8 mouse cellular contexts compared by ENCODE assay signal in the genomic region with DNA sequence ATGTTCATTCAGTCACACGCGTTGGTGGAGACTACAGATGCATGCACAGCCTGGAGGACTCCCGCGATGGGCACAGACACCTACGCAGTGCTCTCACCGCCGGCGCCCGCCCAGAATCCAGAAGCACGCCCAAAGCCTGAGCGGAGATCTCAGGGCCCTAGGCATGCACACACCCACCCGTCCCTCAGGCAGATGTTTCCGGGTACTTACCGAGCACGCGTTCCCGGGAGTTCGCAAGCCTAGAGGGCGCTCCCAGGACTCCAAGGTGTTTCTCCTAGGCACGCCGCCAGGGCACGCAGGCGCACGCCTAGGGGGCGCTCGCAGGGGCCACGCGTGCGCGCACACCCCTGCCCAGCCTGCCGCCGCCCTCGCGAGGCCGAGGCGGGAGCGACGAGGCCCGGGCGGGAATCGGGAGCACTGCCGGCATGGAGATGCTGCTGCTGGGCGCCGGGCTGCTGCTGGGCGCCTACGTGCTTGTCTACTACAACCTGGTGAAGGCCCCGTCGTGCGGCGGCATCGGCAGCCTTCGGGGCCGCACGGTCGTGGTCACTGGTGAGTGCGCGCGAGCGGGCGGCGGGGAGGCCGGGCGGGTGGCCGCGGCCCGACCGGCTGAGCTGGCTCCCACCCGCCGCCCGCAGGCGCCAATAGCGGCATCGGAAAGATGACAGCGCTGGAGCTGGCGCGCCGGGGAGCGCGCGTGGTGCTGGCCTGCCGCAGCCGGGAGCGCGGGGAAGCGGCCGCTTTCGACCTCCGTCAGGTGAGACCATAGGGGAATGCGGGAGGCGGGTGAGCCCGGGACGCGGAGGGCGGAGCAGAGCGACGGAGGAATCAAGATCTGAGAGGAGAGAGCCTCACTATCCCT. TPM values are rescaled to one million over a fixed set of nuclear protein-coding genes. Genes with fewer than 3 reads are reported as not detected.
DNase-seq lines count a peak whose midpoint lies in the region; ATAC-seq lines count a peak whose summit lies in the region.

Dhrs13 (plus strand) TSS at position 334 of the 862 bp plus-strand sequence.

- peaks cover 38% of the 10 kb centered on the region for H3K36me3 ChIP-seq in intestine, embryonic 14.5 days (ENCODE audit: control insufficient read depth, insufficient read depth, low read length)

- H3K4me1 ChIP-seq in intestine, embryonic 14.5 days (replicated peaks; ENCODE audit: control insufficient read depth, insufficient read depth, low read length): peaks cover 15% of the 10 kb centered on the region

- intact Hi-C loops in gastrocnemius, postnatal 14 days (cut with DNase I; ENCODE audit: low total_unique reads): no loop called here
- intact Hi-C loops in left cerebral cortex, postnatal 14 days (cut with DNase I): no loop called here

- H3K9ac ChIP-seq in intestine, embryonic 14.5 days (ENCODE audit: low read length): peak within 1 kb of the TSS; percentile 63

- H3K4me2 ChIP-seq in intestine, embryonic 14.5 days (ENCODE audit: low read length): peak within 1 kb of the TSS; percentile 64

- no peaks in the 10 kb centered on the region for H3K27me3 ChIP-seq in intestine, embryonic 14.5 days (replicated peaks; ENCODE audit: control insufficient read depth, insufficient read depth, low read length)

- H3K4me3 ChIP-seq in intestine, embryonic 14.5 days (ENCODE audit: low read depth, low read length): peak within 1 kb of the TSS; percentile 66

- under 1% methylated on average over 96 of the region's 96 CpGs for WGBS in intestine, embryonic 14.5 days

- no peaks in the 10 kb centered on the region for H3K9me3 ChIP-seq in intestine, embryonic 14.5 days (ENCODE audit: control insufficient read depth, low read length)

- ATAC-seq in intestine, embryonic 14.5 days (replicated peaks; ENCODE audit: low FRiP score, low TSS enrichment, low read depth): peak; percentile 89

- H3K27ac ChIP-seq in intestine, embryonic 14.5 days (ENCODE audit: low read depth): peak within 1 kb of the TSS; percentile 80

- peak; percentile 85 for DNase-seq in adipocyte (ENCODE audit: low spot score)
- peak; percentile 94 for DNase-seq in embryo, embryonic 10 days (ENCODE audit: low spot score)
- DNase-seq in gastrocnemius, postnatal 14 days: peak; percentile 88
- DNase-seq in intestine, embryonic 14.5 days (ENCODE audit: low spot score): peak; percentile 96
- DNase-seq in left cerebral cortex, postnatal 14 days (ENCODE audit: low spot score in 2 of 2): peak; percentile 91 to 92
- peak; percentile 95 for DNase-seq in mesoderm, embryonic 11.5 days (ENCODE audit: low read depth, low spot score)
- DNase-seq in right cerebral cortex, postnatal 36 days (ENCODE audit: low spot score in 2 of 2): peak; percentile 87 to 88
- DNase-seq in yolk sac, embryonic 10.5 days (ENCODE audit: low spot score): peak; percentile 90

RNA-seq across cellular contexts. Expression of gene Dhrs13, which starts in this region (rescaled TPM):
- 1 to 10 TPM; 1.6 to 1.7 TPM for total RNA-seq in gastrocnemius, postnatal 14 days (2021)
- 23.0 and 24.6 TPM in 2 replicates for polyA plus RNA-seq in intestine, embryonic 14.5 days (2014; fragmentation: Nextera tagmentation; extraction: Ambion mirVana)
- 10 to 100 TPM; 14.8 to 16.4 TPM for total RNA-seq in left cerebral cortex, postnatal 14 days (2021)

Comparison
In these comparisons a context has a peak if more than half of its experiments do, and no peak if none do; other contexts are left out.
1. Peak in every context shown above with its lines: DNase-seq, ATAC-seq, H3K4me3 ChIP-seq and H3K27ac ChIP-seq.
2. RNA of gene Dhrs13 (total RNA-seq): 14.8 to 16.4 TPM in left cerebral cortex, postnatal 14 days; 1.6 to 1.7 TPM in gastrocnemius, postnatal 14 days; every median in the first group is over 4 times any median in the second.